Mouse (Mus musculus): ENCODE measurements around the gene Qser1. TPM values are rescaled to one million over a fixed set of nuclear protein-coding genes. Genes with fewer than 3 reads are reported as not detected.
A peak's percentile ranks its signal among the peaks of the same experiment; 100 is the strongest.

Qser1 gene
- polyA plus RNA-seq, 1 experiment from 2014 or later = 6.8 TPM

DNA sequence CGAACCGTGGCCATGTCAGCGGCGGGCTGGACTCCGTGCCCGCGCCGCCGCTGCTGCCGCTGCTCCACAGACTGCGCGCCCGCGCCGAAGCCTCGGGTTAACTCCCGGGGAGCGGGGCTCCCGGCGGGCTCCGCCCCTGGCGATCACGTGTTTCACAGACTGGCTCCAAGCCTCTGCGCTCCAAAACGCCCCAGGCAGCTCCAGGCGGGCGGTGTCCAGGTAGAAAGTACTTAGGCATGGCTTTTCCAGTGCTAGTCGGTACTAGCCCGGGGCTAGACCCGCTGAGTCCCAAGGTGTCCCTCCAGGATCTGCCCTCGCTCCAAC, 73.9 kb downstream of the Qser1 start, which contains the start of gene Depdc7:
Depdc7 (minus strand) TSS at position 138 of the 324 bp plus-strand sequence.
- Histone ChIP-seq H3K4me2 (peak within 1 kb of the TSS; percentile 99), H3K36me3 (no peaks in the 10 kb centered on the region), H3K9me3 (no peaks in the 10 kb centered on the region), H3K4me1 (replicated peaks) (peaks cover 14% of the 10 kb centered on the region), H3K4me3 (peak within 1 kb of the TSS; percentile 61), H3K27me3 (peaks cover 13% of the 10 kb centered on the region), H3K9ac (peak within 1 kb of the TSS; percentile 61), H3K27ac (replicated peaks) (no peak within 1 kb of the TSS)
- under 1% methylated on average over 27 of the region's 31 CpGs for WGBS
- peak; percentile 86 for ATAC-seq (ENCODE audit: low FRiP score, low read depth)

DNA sequence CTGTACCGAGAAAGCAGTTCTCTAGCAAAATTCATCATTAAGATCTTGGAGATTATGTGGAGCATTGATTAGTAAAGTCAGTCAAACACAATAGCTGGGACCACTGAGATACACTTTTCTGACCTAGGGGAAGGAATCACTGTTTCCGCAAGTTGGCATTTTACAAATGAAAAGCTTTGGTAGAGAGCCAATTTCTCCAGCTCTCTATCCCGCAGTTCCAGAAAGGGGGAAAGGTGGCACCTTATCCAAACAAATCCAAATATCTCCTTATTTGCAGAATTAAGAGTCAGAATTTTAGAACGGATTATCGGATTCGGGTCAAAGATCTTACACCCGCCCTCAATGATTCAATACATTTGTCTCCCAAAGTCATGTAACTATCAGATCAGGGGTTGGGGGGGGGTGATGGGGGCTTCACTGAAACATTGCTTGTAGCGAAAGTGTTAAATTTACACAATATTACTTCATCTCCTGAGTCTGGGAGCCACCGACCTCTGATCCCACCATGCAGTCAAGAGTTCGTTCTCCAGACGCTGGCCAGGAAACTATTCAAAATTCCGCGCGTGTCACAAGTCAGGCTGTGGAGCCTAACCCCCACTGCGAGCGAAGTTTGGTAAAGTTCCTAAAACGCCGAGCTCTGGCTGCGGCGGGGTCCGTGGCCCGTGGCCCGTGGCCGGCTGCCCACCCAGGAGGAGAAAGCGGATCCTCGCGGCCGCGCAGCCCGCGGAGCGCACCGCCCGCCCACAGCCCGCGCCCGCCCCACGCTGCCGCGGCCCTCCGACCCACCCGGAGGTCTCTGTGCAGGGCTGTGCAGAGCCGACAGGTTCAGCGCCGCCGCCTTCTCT, 74.4 kb downstream of the Qser1 start:
- peak overlapping the region; percentile 61 for H3K4me3 ChIP-seq
- H3K36me3 ChIP-seq = no peaks in the 10 kb centered on the region
- H3K4me2 ChIP-seq = peak overlapping the region; percentile 99
- H3K27ac ChIP-seq (replicated peaks) = no peak overlapping the region
- peaks cover 13% of the 10 kb centered on the region for H3K27me3 ChIP-seq
- 4% methylated on average over 46 of the region's 46 CpGs for WGBS
- peak; percentile 56 for ATAC-seq (ENCODE audit: low FRiP score, low read depth)
- H3K4me1 ChIP-seq (replicated peaks) = peaks cover 14% of the 10 kb centered on the region
- H3K9me3 ChIP-seq = no peaks in the 10 kb centered on the region
- H3K9ac ChIP-seq = peak overlapping the region; percentile 61

DNA sequence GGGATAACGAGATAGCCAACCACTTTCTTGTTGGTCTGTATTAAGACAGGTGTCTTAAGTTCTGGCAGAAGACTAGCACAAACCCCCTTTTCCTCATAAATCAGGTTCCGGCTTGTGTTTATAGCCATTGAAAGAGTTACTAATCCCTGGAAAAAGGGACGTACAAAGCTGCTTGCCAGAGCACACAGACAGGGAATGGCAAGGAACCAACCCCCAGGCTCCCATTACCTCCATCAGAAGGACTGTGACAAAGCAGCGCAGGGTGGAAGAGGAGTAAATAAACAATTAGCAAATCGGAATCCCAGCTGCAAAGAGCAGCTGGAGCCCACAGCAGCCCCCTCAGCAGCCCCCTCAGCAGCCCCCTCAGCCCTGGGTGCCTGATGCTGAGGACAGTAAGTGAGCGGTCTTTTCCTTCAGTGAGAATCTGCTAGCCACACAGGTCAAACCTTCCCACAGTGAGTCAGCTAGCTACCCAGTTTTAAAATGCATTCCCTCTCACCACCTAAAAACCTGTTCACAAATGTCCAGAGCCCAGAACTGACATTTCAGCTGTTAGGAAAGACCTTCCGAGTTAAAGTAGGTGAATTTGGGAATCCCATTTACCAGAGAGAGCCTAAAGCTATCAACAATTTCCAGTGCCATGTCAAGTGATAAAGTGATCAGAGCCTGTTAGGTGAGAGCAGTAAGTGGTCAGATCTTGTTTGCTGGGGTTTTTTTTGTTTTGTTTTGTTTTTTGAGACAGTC, 75.4 kb downstream of the Qser1 start:
- WGBS = 38% methylated on average over 7 of the region's 7 CpGs
- H3K4me2 ChIP-seq = peak overlapping the region; percentile 99; the same call in 1 of the 2 replicates

DNA sequence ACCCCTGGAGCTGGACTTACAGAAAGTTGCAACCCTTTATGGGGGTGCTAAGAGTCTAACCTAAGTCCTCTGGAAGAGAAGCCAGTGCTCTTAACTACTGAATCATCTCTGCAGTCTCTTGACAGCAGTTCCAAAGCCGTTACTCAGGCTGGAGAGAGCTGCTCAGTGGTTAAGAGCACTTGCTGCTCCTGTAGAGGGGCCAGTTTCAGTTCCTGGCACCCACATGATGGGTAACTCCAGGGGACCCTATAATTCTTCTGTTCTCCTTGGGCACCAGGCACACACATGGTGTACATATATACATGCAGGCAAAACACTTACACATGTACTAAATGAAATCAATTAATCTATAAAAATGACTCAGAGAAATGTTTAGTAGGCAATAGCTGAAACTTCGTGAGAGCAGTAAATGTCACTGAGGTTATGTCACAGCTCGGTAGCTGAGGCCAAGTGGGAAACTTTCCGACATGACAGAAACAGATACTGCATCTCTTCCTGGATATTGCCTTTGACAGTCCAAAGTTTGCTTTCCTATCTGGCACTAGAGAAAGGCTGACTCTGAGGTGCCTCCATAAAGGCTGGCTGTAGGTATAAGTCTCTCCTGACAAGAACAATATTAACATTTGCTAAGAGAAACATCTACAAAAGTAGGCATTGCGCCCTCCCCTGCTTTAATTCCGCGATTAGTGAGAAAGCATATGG, 76.2 kb downstream of the Qser1 start:
- Histone ChIP-seq H3K27me3 (peaks cover 13% of the 10 kb centered on the region), H3K4me3 (no peak overlapping the region), H3K4me1 (replicated peaks) (peaks cover 14% of the 10 kb centered on the region), H3K9me3 (no peaks in the 10 kb centered on the region), H3K36me3 (no peaks in the 10 kb centered on the region), H3K4me2 (no peak overlapping the region), H3K27ac (replicated peaks) (no peak overlapping the region), H3K9ac (no peak overlapping the region)
- ATAC-seq (ENCODE audit: low FRiP score, low read depth) = no peak
- WGBS = 73% methylated on average over 7 of the region's 7 CpGs

More for the DNA sequence above, 75.4 kb downstream of the Qser1 start:
- Histone ChIP-seq H3K9me3 (no peaks in the 10 kb centered on the region), H3K27me3 (peaks cover 13% of the 10 kb centered on the region), H3K36me3 (no peaks in the 10 kb centered on the region), H3K27ac (replicated peaks) (no peak overlapping the region), H3K9ac (no peak overlapping the region), H3K4me3 (no peak overlapping the region; the same call in 1 of the 2 replicates), H3K4me1 (replicated peaks) (peaks cover 14% of the 10 kb centered on the region)
- no peak for ATAC-seq (ENCODE audit: low FRiP score, low read depth)

DNA sequence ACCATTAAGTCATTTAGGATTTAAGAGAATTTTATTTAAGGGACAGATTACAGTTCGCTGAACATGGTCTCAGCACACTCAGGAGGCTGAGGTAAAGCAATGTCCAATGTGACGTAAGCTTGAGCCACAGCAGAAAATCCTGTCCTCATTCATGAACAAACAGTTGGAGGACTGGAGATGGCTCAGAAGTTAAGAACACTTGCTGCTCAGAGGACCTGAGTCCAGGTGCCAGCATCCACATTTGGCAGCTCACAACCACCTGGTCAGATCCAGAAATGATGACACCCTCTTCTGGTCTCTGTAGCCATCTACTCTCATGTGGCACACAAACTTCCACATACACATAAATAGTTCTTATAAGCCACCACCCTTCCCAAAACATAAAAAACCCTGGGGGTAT, 76.9 kb downstream of the Qser1 start:
- H3K36me3 ChIP-seq = no peaks in the 10 kb centered on the region
- no peaks in the 10 kb centered on the region for H3K9me3 ChIP-seq
- peaks cover 13% of the 10 kb centered on the region for H3K27me3 ChIP-seq
- ATAC-seq (ENCODE audit: low FRiP score, low read depth) = no peak
- no peak overlapping the region for H3K9ac ChIP-seq
- no peak overlapping the region for H3K27ac ChIP-seq (replicated peaks)
- H3K4me3 ChIP-seq = no peak overlapping the region
- H3K4me1 ChIP-seq (replicated peaks) = peaks cover 14% of the 10 kb centered on the region
- 96% methylated on average over 2 of the region's 2 CpGs for WGBS
- no peak overlapping the region for H3K4me2 ChIP-seq

DNA sequence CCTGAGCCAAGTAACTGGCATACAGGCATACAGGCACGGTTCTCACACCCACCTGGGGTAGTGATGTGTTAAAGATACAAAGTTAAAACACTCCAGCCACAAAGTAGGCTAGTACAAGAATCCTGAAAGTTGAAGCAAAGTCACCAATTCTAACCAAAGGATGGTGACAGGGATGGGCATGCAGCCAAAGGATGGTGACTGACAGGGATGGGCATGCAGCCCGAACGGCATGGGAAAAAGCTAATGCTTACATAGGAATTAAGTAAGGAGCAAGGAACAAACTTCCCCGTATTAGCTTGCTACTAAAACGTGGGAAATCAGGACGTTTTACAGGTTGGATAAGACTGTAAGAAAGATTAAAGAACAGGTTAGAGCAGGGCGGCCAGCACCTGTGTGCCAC, 80.3 kb downstream of the Qser1 start:
- no peak for ATAC-seq (ENCODE audit: low FRiP score, low read depth)
- WGBS = 61% methylated on average over 7 of the region's 7 CpGs
- Histone ChIP-seq H3K27ac (replicated peaks) (no peak overlapping the region), H3K9me3 (no peaks in the 10 kb centered on the region), H3K4me1 (replicated peaks) (no peaks in the 10 kb centered on the region), H3K4me3 (no peak overlapping the region), H3K4me2 (no peak overlapping the region), H3K27me3 (peaks cover 6% of the 10 kb centered on the region), H3K9ac (no peak overlapping the region), H3K36me3 (no peaks in the 10 kb centered on the region)

DNA sequence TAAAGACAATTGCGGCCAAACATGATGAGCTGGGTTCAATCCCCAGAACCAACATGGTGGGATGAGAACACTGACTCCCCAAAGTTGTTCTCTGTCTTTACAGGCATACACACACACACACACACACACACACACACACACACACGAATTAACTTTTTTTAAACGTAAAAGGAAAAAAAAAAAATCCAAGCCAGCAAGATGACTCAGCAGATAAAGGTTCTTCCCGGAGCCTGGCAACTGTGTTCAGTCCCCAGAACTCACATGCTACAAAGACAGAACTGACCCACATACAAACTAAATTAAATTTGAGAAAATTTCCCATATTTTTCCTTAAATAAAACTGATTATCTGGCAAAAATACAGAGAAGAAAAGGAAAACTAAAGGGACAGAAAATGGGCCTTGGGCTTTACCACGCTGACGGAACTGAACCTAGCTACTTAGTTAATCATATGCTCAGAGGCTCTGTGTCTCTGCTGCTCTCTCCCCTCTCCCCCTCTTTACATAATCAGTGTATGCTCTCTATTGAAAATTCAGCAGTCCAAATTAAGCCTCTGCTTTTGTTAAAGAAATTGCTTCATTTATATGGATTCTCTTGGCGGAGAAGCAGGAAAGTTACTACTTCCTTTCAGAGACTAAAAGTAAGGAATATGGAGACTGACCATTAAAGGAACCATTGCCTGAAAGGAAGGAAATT, 83.9 kb downstream of the Qser1 start:
- Histone ChIP-seq H3K4me3 (no peak overlapping the region), H3K4me1 (replicated peaks) (no peaks in the 10 kb centered on the region), H3K9me3 (no peaks in the 10 kb centered on the region), H3K27ac (replicated peaks) (no peak overlapping the region), H3K27me3 (no peaks in the 10 kb centered on the region), H3K9ac (no peak overlapping the region), H3K4me2 (no peak overlapping the region), H3K36me3 (no peaks in the 10 kb centered on the region)
- WGBS = 59% methylated on average over 7 of the region's 7 CpGs
- ATAC-seq (ENCODE audit: low FRiP score, low read depth) = no peak

DNA sequence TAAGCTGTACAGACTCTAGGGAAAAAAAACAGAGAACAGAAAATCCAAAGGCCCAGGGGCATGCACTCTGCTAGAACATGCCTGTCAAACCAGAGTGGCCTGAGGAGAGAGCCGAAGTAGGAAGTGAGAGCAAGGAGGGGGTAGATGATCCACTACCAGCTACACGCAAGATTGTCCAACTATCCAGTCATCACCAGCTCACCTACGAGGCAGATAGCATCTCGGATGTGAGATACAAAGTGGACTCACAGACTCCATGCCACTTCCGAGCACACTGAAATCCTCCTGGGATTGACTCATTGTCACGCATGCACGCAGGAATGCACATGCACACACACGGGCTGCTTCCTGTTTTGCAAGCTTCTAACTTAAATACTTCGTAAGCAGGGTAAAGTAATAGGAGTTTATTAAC, 84.5 kb downstream of the Qser1 start:
- Histone ChIP-seq H3K4me1 (replicated peaks) (no peaks in the 10 kb centered on the region), H3K4me2 (no peak overlapping the region), H3K9me3 (no peaks in the 10 kb centered on the region), H3K36me3 (no peaks in the 10 kb centered on the region), H3K27ac (replicated peaks) (no peak overlapping the region), H3K4me3 (no peak overlapping the region), H3K27me3 (no peaks in the 10 kb centered on the region), H3K9ac (no peak overlapping the region)
- WGBS = 86% methylated on average over 9 of the region's 9 CpGs
- no peak for ATAC-seq (ENCODE audit: low FRiP score, low read depth)

DNA sequence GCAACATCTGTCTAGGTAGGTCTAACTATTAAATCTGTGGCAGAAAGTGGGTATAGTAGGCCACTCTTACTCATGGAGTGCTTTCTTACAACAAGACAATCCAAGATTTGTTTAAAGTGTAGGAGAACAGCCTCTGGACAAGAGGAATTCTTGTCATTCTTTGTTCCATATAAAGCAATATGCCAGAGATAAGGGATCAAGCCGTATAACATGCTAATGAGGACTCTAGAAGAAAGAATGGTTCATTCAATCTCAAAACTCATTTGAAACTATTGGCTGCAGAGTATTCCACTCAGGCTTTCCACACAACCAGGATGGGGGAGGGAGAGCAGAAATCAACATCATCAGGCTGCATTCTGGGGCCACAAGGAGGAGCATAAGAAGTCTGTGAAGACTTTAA, 89.2 kb downstream of the Qser1 start:
- H3K4me3 ChIP-seq = no peak overlapping the region
- WGBS = 68% methylated on average over 1 of the region's 1 CpGs
- ATAC-seq (ENCODE audit: low FRiP score, low read depth) = no peak
- H3K4me2 ChIP-seq = no peak overlapping the region
- H3K9ac ChIP-seq = no peak overlapping the region
- no peaks in the 10 kb centered on the region for H3K36me3 ChIP-seq
- H3K4me1 ChIP-seq (replicated peaks) = no peaks in the 10 kb centered on the region
- H3K27ac ChIP-seq (replicated peaks) = no peak overlapping the region
- H3K9me3 ChIP-seq = no peaks in the 10 kb centered on the region
- H3K27me3 ChIP-seq = no peaks in the 10 kb centered on the region

DNA sequence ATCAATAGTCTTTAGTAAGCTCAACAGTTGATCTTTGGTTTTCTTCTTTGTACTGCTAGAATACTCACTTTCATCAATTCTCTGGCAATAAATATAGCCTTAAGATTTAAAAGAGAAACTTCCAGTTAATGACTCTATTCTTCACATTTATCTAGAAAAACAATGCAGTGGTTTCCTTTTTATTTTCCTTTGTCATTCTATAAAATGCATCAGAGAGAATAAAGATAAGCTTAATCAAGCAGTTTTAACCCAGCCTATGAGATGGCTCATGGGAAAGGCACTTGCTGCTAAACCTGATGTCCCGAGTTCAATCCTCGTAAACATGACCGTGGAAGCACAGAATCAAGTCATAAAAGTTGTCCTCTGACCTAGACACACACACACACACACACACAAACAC, 94.5 kb downstream of the Qser1 start:
- H3K9ac ChIP-seq = no peak overlapping the region
- no peaks in the 10 kb centered on the region for H3K9me3 ChIP-seq
- H3K4me2 ChIP-seq = no peak overlapping the region
- WGBS = 89% methylated on average over 3 of the region's 3 CpGs
- no peak overlapping the region for H3K4me3 ChIP-seq
- no peaks in the 10 kb centered on the region for H3K27me3 ChIP-seq
- ATAC-seq (ENCODE audit: low FRiP score, low read depth) = no peak
- no peaks in the 10 kb centered on the region for H3K36me3 ChIP-seq
- no peak overlapping the region for H3K27ac ChIP-seq (replicated peaks)
- no peaks in the 10 kb centered on the region for H3K4me1 ChIP-seq (replicated peaks)

DNA sequence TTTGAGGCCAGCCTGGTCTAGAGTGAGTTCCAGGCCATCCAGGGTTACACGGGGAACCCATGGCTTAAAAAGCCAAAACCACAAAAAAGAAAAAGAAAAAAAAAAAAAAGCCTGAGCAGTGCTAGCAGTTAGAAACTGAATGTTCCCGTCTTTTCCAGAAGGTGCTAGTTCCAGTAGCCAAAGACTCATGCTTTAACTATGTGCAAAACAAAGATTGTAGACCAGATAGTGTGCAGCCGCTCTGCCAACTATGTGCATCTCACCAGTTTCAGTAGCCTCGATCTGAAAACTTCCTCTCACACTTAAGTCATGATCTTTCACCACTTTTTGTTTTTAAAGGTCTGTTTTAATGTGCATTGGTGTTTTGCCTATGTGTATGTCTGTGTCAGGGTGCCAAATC, 98.7 kb downstream of the Qser1 start:
- Histone ChIP-seq H3K27me3 (no peaks in the 10 kb centered on the region), H3K27ac (replicated peaks) (no peak overlapping the region), H3K4me2 (no peak overlapping the region), H3K9ac (no peak overlapping the region), H3K9me3 (no peaks in the 10 kb centered on the region), H3K36me3 (no peaks in the 10 kb centered on the region), H3K4me3 (no peak overlapping the region), H3K4me1 (replicated peaks) (0 out of 2 replicates have a peak, but pooled peaks cover 1% of the 10 kb centered on the region)
- ATAC-seq (ENCODE audit: low FRiP score, low read depth) = no peak
- WGBS = 90% methylated on average over 4 of the region's 4 CpGs

All from hindbrain, embryonic 15.5 days (tissue).